Mouse (Mus musculus): Measurements from ENCODE around the gene Crmp1. TPM values are rescaled to one million over a fixed set of nuclear protein-coding genes. Genes with fewer than 3 reads are reported as not detected.

Crmp1 gene
- polyA plus RNA-seq, 1 experiment, result 8.0 TPM

- Histone ChIP-seq H3K27me3 (ENCODE audit: control insufficient read depth, insufficient read depth, low read length) (no peaks in the 10 kb centered on the region), H3K4me1 (ENCODE audit: control insufficient read depth, insufficient read depth, low read length) (peaks cover 14% of the 10 kb centered on the region), H3K36me3 (ENCODE audit: control insufficient read depth, insufficient read depth, low read length) (no peaks in the 10 kb centered on the region), H3K4me3 (ENCODE audit: control insufficient read depth, low read depth, low read length) (peak within 1 kb of the TSS; percentile 69), H3K27ac (ENCODE audit: control insufficient read depth, insufficient read depth, low read depth, low read length) (no peak within 1 kb of the TSS)
- no peak for TF ChIP-seq POLR2A (IDR thresholded peaks at IDR 0.05; ENCODE audit: control insufficient read depth, low read depth, low read length)
- TF ChIP-seq CTCF (IDR thresholded peaks at IDR 0.05; ENCODE audit: control insufficient read depth, insufficient read depth, insufficient replicate concordance, low read depth, low read length), result no peak
Measured at GRCm38 (mm10) chr5:37338288-37338687, 96.5 kb downstream of the Crmp1 start, which contains the start of gene Evc2. Evc2 (plus strand) TSS chr5:37338499.

Other genes with a start within 250 kb of the Crmp1 start
- gene Gm1043, start 156.6 kb upstream of the Crmp1 start, polyA plus RNA-seq (2012; rRNA removed), result 5.2 and 6.0 TPM in 2 replicates
- 0.46 and 0.88 TPM in 2 replicates for gene Evc, start 95.0 kb downstream of the Crmp1 start, polyA plus RNA-seq (2012; rRNA removed)
- 1.7 and 1.8 TPM in 2 replicates for gene Evc2, start 96.6 kb downstream of the Crmp1 start, polyA plus RNA-seq (2012; rRNA removed)

All from testis, adult 2 months (tissue).